In genomic region chr11:75532340-75533277, GRCm38 (mm10) we compare ENCODE assay signal across 8 mouse cellular contexts. TPM values are rescaled to one million over a fixed set of nuclear protein-coding genes. Genes with fewer than 3 reads are reported as not detected.
DNase-seq lines count a peak whose midpoint lies in the region; ATAC-seq and TF ChIP-seq lines count a peak whose summit lies in the region.

No protein-coding gene starts in this region.

- peaks cover 19% of the 10 kb centered on the region for H3K4me1 ChIP-seq in heart, embryonic 15.5 days (replicated peaks)
- peaks cover 11% of the 10 kb centered on the region; the same call in 1 of the 2 replicates for H3K4me1 ChIP-seq in limb, embryonic 14.5 days (ENCODE audit: control insufficient read depth, insufficient read depth, low read length)

- peak; percentile 35 for DNase-seq in adrenal gland, adult 2 months
- no peak for DNase-seq in adrenal gland, postnatal 25 days
- peak; percentile 23 for DNase-seq in retina, embryonic 14.5 days (ENCODE audit: low spot score)
- no peak for DNase-seq in retina, postnatal 1 day
- DNase-seq in limb, embryonic 14.5 days (ENCODE audit: low spot score), result no peak
- peak; percentile 79 for DNase-seq in naive thymus-derived CD4-positive, alpha-beta T cell, adult 2 months (ENCODE audit: low read depth)
- DNase-seq in thymus, postnatal 25 days, result peak; percentile 74

- no peaks in the 10 kb centered on the region for H3K9me3 ChIP-seq in heart, embryonic 15.5 days (replicated peaks)
- H3K9me3 ChIP-seq in limb, embryonic 14.5 days (ENCODE audit: control insufficient read depth, low read length), result no peaks in the 10 kb centered on the region

- no peak for TF ChIP-seq POLR2A in limb, embryonic 14.5 days (IDR thresholded peaks at IDR 0.05; ENCODE audit: borderline replicate concordance, extremely low read depth, insufficient read depth, insufficient read length)

- WGBS in heart, embryonic 15.5 days, result 14% methylated on average over 38 of the region's 38 CpGs
- 13% methylated on average over 38 of the region's 38 CpGs for WGBS in limb, embryonic 14.5 days

- peak overlapping the region; percentile 34; the same call in 1 of the 2 replicates for H3K27ac ChIP-seq in heart, embryonic 15.5 days
- H3K27ac ChIP-seq in limb, embryonic 14.5 days (replicated peaks; ENCODE audit: low read depth, low read length), result no peak overlapping the region

- no peaks in the 10 kb centered on the region for H3K36me3 ChIP-seq in heart, embryonic 15.5 days
- H3K36me3 ChIP-seq in limb, embryonic 14.5 days (ENCODE audit: control insufficient read depth, insufficient read depth, low read length), result no peaks in the 10 kb centered on the region

- H3K4me2 ChIP-seq in heart, embryonic 15.5 days, result peak overlapping the region; percentile 93
- peak overlapping the region; percentile 99 for H3K4me2 ChIP-seq in limb, embryonic 14.5 days (replicated peaks; ENCODE audit: low read depth, low read length, severe bottlenecking)

- H3K4me3 ChIP-seq in heart, embryonic 15.5 days, result peak overlapping the region; percentile 59
- peak overlapping the region; percentile 65 for H3K4me3 ChIP-seq in limb, embryonic 14.5 days (replicated peaks; ENCODE audit: low read length)

- no peaks in the 10 kb centered on the region for H3K27me3 ChIP-seq in heart, embryonic 15.5 days
- no peaks in the 10 kb centered on the region for H3K27me3 ChIP-seq in limb, embryonic 14.5 days (ENCODE audit: control insufficient read depth, insufficient read depth, low read length)

- ATAC-seq in heart, embryonic 15.5 days (replicated peaks; ENCODE audit: insufficient number of reproducible peaks, insufficient read depth, low FRiP score, low read depth), result no peak
- ATAC-seq in limb, embryonic 14.5 days (ENCODE audit: low FRiP score, low read depth), result no peak

- H3K9ac ChIP-seq in heart, embryonic 15.5 days, result peak overlapping the region; percentile 58
- H3K9ac ChIP-seq in limb, embryonic 14.5 days (ENCODE audit: low read depth, low read length, severe bottlenecking), result peak overlapping the region; percentile 42

RNA-seq across cellular contexts. Expression of gene Slc43a2, which starts 1.1 kb away (rescaled TPM):
- total RNA-seq in adrenal gland, adult 2 months (2021), result 10 to 100 TPM; 21.2 to 38.3 TPM
- 28.2 and 28.7 TPM in 2 replicates for polyA plus RNA-seq in adrenal gland, adult 2 months (2012; rRNA removed)
- total RNA-seq in adrenal gland, postnatal 25 days (2021), result 23.0 and 24.0 TPM in 2 replicates
- polyA plus RNA-seq in heart, embryonic 15.5 days (2015; fragmentation: Nextera tagmentation; extraction: Ambion mirVana), result 2.6 and 5.1 TPM in 2 replicates
- 5.8 and 6.8 TPM in 2 replicates for polyA plus RNA-seq in limb, embryonic 14.5 days (2012; rRNA removed)
- 3.5 and 3.8 TPM in 2 replicates for polyA plus RNA-seq in limb, embryonic 14.5 days (2014; fragmentation: Nextera tagmentation; extraction: Ambion mirVana)

RNA-seq across cellular contexts. Expression of gene Scarf1, which starts 19.3 kb away (rescaled TPM):
- total RNA-seq in adrenal gland, adult 2 months (2021), result 1 to 10 TPM; 7.5 to 7.8 TPM
- 27.4 and 33.5 TPM in 2 replicates for polyA plus RNA-seq in adrenal gland, adult 2 months (2012; rRNA removed)
- 9.4 and 10.0 TPM in 2 replicates for total RNA-seq in adrenal gland, postnatal 25 days (2021)
- polyA plus RNA-seq in heart, embryonic 15.5 days (2015; fragmentation: Nextera tagmentation; extraction: Ambion mirVana), result 10.4 and 13.0 TPM in 2 replicates
- polyA plus RNA-seq in limb, embryonic 14.5 days (2012; rRNA removed), result 8.5 and 11.2 TPM in 2 replicates
- 5.4 and 6.0 TPM in 2 replicates for polyA plus RNA-seq in limb, embryonic 14.5 days (2014; fragmentation: Nextera tagmentation; extraction: Ambion mirVana)

RNA-seq across cellular contexts. Expression of gene Rilp, which starts 22.7 kb away (rescaled TPM):
- total RNA-seq in adrenal gland, adult 2 months (2021), result 10 to 100 TPM; 12.1 to 13.2 TPM
- 8.8 and 10.0 TPM in 2 replicates for polyA plus RNA-seq in adrenal gland, adult 2 months (2012; rRNA removed)
- total RNA-seq in adrenal gland, postnatal 25 days (2021), result 12.7 and 14.6 TPM in 2 replicates
- polyA plus RNA-seq in heart, embryonic 15.5 days (2015; fragmentation: Nextera tagmentation; extraction: Ambion mirVana), result 7.7 and 9.2 TPM in 2 replicates
- 0.98 and 0.99 TPM in 2 replicates for polyA plus RNA-seq in limb, embryonic 14.5 days (2012; rRNA removed)
- polyA plus RNA-seq in limb, embryonic 14.5 days (2014; fragmentation: Nextera tagmentation; extraction: Ambion mirVana), result 0.36 and 0.58 TPM in 2 replicates

RNA-seq across cellular contexts. Expression of gene Prpf8, which starts 46.0 kb away (rescaled TPM):
- 100 to 1,000 TPM; 132 to 162 TPM for total RNA-seq in adrenal gland, adult 2 months (2021)
- polyA plus RNA-seq in adrenal gland, adult 2 months (2012; rRNA removed), result 43.2 and 58.6 TPM in 2 replicates
- total RNA-seq in adrenal gland, postnatal 25 days (2021), result 147 and 166 TPM in 2 replicates
- 24.8 and 37.1 TPM in 2 replicates for polyA plus RNA-seq in heart, embryonic 15.5 days (2015; fragmentation: Nextera tagmentation; extraction: Ambion mirVana)
- 123 and 136 TPM in 2 replicates for polyA plus RNA-seq in limb, embryonic 14.5 days (2012; rRNA removed)
- 85.9 and 92.5 TPM in 2 replicates for polyA plus RNA-seq in limb, embryonic 14.5 days (2014; fragmentation: Nextera tagmentation; extraction: Ambion mirVana)

RNA-seq across cellular contexts. Expression of gene Pitpna, which starts 55.3 kb away (rescaled TPM):
- 100 to 1,000 TPM; 185 to 186 TPM for total RNA-seq in adrenal gland, adult 2 months (2021)
- 42.6 and 97.6 TPM in 2 replicates for polyA plus RNA-seq in adrenal gland, adult 2 months (2012; rRNA removed)
- total RNA-seq in adrenal gland, postnatal 25 days (2021), result 182 and 184 TPM in 2 replicates
- 63.4 and 75.2 TPM in 2 replicates for polyA plus RNA-seq in heart, embryonic 15.5 days (2015; fragmentation: Nextera tagmentation; extraction: Ambion mirVana)
- 75.7 and 80.3 TPM in 2 replicates for polyA plus RNA-seq in limb, embryonic 14.5 days (2012; rRNA removed)
- polyA plus RNA-seq in limb, embryonic 14.5 days (2014; fragmentation: Nextera tagmentation; extraction: Ambion mirVana), result 78.6 and 80.4 TPM in 2 replicates

Comparison
In these comparisons a context has a peak if more than half of its experiments do, and no peak if none do; other contexts are left out.
1. DNase-seq: peak in adrenal gland, adult 2 months (single experiment), retina, embryonic 14.5 days (single experiment), naive thymus-derived CD4-positive, alpha-beta T cell, adult 2 months (single experiment) and thymus, postnatal 25 days (single experiment); none in adrenal gland, postnatal 25 days (single experiment), retina, postnatal 1 day (single experiment) and limb, embryonic 14.5 days (single experiment).